Mouse (Mus musculus): ENCODE data around the gene Sh3rf3.

DNA sequence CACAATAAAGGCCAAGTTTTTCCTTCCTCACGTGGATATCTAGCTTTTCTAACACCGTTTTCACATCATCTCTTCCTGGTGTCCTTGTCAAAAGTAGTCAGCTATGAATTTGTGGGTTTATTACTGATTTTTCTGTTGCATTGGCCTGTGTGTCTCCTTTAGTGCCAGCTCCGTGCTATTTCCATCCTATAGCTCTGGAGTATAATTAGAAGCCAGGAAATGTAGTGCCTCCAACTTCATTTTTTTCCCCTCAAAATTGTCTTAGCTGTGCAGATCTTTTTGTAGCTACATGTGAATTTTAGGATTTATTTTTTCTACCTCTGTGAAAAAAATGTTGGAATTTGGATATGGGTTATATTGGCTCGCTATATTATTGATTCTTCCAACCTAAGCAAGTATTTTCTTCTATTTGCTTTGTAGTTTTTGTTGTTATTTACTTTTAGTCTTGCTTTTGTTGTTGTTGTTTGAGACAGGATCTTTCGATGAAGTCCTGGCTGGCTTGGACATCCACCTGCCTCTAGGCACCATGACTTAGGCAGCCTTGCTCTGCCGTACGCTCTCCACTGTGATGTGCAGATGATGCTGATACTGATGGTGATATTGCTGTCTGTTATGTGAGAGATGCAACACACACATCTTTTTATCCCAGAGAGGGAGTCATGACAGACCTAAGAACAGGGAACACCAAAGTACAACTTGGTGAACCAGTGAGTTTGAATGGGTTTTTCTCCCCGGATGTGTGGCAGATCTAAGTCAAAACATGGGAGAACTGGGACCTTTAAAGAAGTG is 24.5 kb upstream of the Sh3rf3 start:
- TF ChIP-seq CTCF (IDR thresholded peaks at IDR 0.05; ENCODE audit: low read depth) (no peak), EP300 (IDR thresholded peaks at IDR 0.05; ENCODE audit: low read depth) (no peak)
